Mouse (Mus musculus) c-Kit-positive CD71-positive TER-119-negative erythroid progenitor cells, embryonic 14.5 days (primary cell): Measurements from ENCODE around the gene Stx1b.
"Not testable (repeated sequence)": the region's sequence is repeated elsewhere in the genome, so short reads cannot be mapped to it uniquely, and the experiment has no call there.

ENCODE experiments used
- DNase-seq: peaks from one replicate; pipeline ENCODE4 v3.0.0-alpha.2; 2013; ENCODE audit warnings: low read depth

The Stx1b gene

GRCm38 (mm10) chr7:127824176-127824871 lies at the start of gene Stx1b, which contains the start of gene Stx4a:
Stx1b (minus strand) TSS chr7:127824549.
Stx4a (plus strand) TSS chr7:127824294.
- no peak for DNase-seq

- no peak for DNase-seq
Measured at GRCm38 (mm10) chr7:127870136-127870821, 45.9 kb upstream of the Stx1b start.

- DNase-seq: no peak
Measured at GRCm38 (mm10) chr7:127869149-127869810, 44.9 kb upstream of the Stx1b start.

GRCm38 (mm10) chr7:127867641-127868040 lies 43.3 kb upstream of the Stx1b start:
- DNase-seq: no peak

GRCm38 (mm10) chr7:127866434-127866833 lies 42.1 kb upstream of the Stx1b start:
- DNase-seq: no peak

GRCm38 (mm10) chr7:127858258-127858657 lies 33.9 kb upstream of the Stx1b start:
- DNase-seq: no peak

GRCm38 (mm10) chr7:127850906-127851305 lies 26.6 kb upstream of the Stx1b start:
- DNase-seq: no peak

GRCm38 (mm10) chr7:127849973-127850875 lies 25.9 kb upstream of the Stx1b start:
- DNase-seq: no peak

- peak; percentile 81 for DNase-seq
Measured at GRCm38 (mm10) chr7:127842001-127842718, 17.8 kb upstream of the Stx1b start.

GRCm38 (mm10) chr7:127841340-127842000 lies 17.1 kb upstream of the Stx1b start:
- peak; percentile 78 for DNase-seq

GRCm38 (mm10) chr7:127840886-127841285 lies 16.5 kb upstream of the Stx1b start:
- DNase-seq: no peak

GRCm38 (mm10) chr7:127840031-127840430 lies 15.7 kb upstream of the Stx1b start:
- DNase-seq: not testable (repeated sequence)

- not testable (repeated sequence) for DNase-seq
Measured at GRCm38 (mm10) chr7:127837878-127838277, 13.5 kb upstream of the Stx1b start.

- DNase-seq: no peak
Measured at GRCm38 (mm10) chr7:127837473-127837872, 13.1 kb upstream of the Stx1b start.

- no peak for DNase-seq
Measured at GRCm38 (mm10) chr7:127835550-127835949, 11.2 kb upstream of the Stx1b start.

GRCm38 (mm10) chr7:127823236-127824171 lies 845 bp downstream of the Stx1b start:
- DNase-seq: no peak

- DNase-seq: no peak
Measured at GRCm38 (mm10) chr7:127822494-127822893, 1.9 kb downstream of the Stx1b start.

- no peak for DNase-seq
Measured at GRCm38 (mm10) chr7:127820836-127821509, 3.4 kb downstream of the Stx1b start.

- no peak for DNase-seq
Measured at GRCm38 (mm10) chr7:127817776-127818175, 6.6 kb downstream of the Stx1b start.
